Mouse (Mus musculus): ENCODE measurements at regions not wholly inside any gene's neighbourhood (a gene's known extent, or its start where the extent isn't known, plus 50 kb on each side); places are given as distances from the start of the nearest gene placed in this dataset.

- DNase-seq (ENCODE audit: low read depth, low spot score) = no peak
- no peak overlapping the region for H3K4me3 ChIP-seq (ENCODE audit: control insufficient read depth in 1 of 2, insufficient read depth in 1 of 2, low read depth in 2 of 2, low read length in 2 of 2)
- TF ChIP-seq EP300 (IDR thresholded peaks at IDR 0.05; ENCODE audit: low read depth in 1 of 2, low read length in 2 of 2) (no peak), ELF1 (IDR thresholded peaks at IDR 0.05; ENCODE audit: low read depth, low read length) (no peak), MAFK (IDR thresholded peaks at IDR 0.05; ENCODE audit: borderline replicate concordance, low read depth, low read length) (no peak), MAZ (IDR thresholded peaks at IDR 0.05; ENCODE audit: low read depth, low read length) (no peak), HCFC1 (IDR thresholded peaks at IDR 0.05; ENCODE audit: low read depth, low read length) (no peak), TCF12 (IDR thresholded peaks at IDR 0.05; ENCODE audit: low read depth, low read length) (no peak), POLR2AphosphoS5 (IDR thresholded peaks at IDR 0.05; ENCODE audit: borderline replicate concordance, low read depth, low read length) (no peak), GATA1 (IDR thresholded peaks at IDR 0.05; ENCODE audit: low read depth, low read length) (no peak), BHLHE40 (IDR thresholded peaks at IDR 0.05; ENCODE audit: borderline replicate concordance, low read depth, low read length) (no peak)
Observed at GRCm38 (mm10) chr15:62389431-62390105, 1455.4 kb downstream of the Gsdmc2 start.

GRCm38 (mm10) chr15:62382233-62382632 is 1459.4 kb upstream of the A1bg start:
- H3K79me2 ChIP-seq (ENCODE audit: control insufficient read depth, insufficient read depth, low read length, poor library complexity) = no peaks in the 10 kb centered on the region
- H3K27me3 ChIP-seq (ENCODE audit: control insufficient read depth in 1 of 2, insufficient read depth in 2 of 2, low read length in 2 of 2) = no peaks in the 10 kb centered on the region; a peak in 1 of 4 replicates
- H3K27ac ChIP-seq (ENCODE audit: control insufficient read depth, low read depth, low read length) = no peak overlapping the region
- no peak overlapping the region for H3K9ac ChIP-seq (ENCODE audit: control insufficient read depth, low read depth, low read length, poor library complexity, severe bottlenecking)
- no peaks in the 10 kb centered on the region for H3K36me3 ChIP-seq (ENCODE audit: control insufficient read depth in 1 of 2, insufficient read depth in 2 of 2, low read length in 2 of 2)
- no peak overlapping the region for H3K4me3 ChIP-seq (ENCODE audit: control insufficient read depth in 1 of 2, insufficient read depth in 1 of 2, low read depth in 2 of 2, low read length in 2 of 2)
- H3K9me3 ChIP-seq (replicated peaks; ENCODE audit: insufficient read depth, low read length) = no peaks in the 10 kb centered on the region
- H3K4me1 ChIP-seq (ENCODE audit: control insufficient read depth in 1 of 2, insufficient read depth in 2 of 2, low read length in 2 of 2) = no peaks in the 10 kb centered on the region
- no peak for DNase-seq (ENCODE audit: low read depth, low spot score)
- TF ChIP-seq USF2 (IDR thresholded peaks at IDR 0.05; ENCODE audit: borderline replicate concordance in 1 of 2, insufficient read depth in 1 of 2, low read depth in 1 of 2, low read length in 2 of 2) (no peak), ZC3H11A (IDR thresholded peaks at IDR 0.05; ENCODE audit: low read depth, low read length) (no peak), ZMIZ1 (IDR thresholded peaks at IDR 0.05; ENCODE audit: low read depth, low read length) (no peak), MAZ (IDR thresholded peaks at IDR 0.05; ENCODE audit: low read depth, low read length) (no peak), TBP (IDR thresholded peaks at IDR 0.05; ENCODE audit: low read depth, low read length) (no peak), NRF1 (IDR thresholded peaks at IDR 0.05; ENCODE audit: insufficient read depth, low read depth, low read length, poor library complexity, severe bottlenecking) (no peak), E2F4 (IDR thresholded peaks at IDR 0.05; ENCODE audit: borderline replicate concordance, low read depth, low read length) (no peak), CHD2 (IDR thresholded peaks at IDR 0.05; ENCODE audit: low read length) (no peak), POLR2A (IDR thresholded peaks at IDR 0.05; ENCODE audit: control insufficient read depth in 1 of 2, insufficient read depth in 1 of 2, low read depth in 1 of 2, low read length in 2 of 2, poor library complexity in 1 of 2) (no peak), GATA1 (IDR thresholded peaks at IDR 0.05; ENCODE audit: low read depth, low read length) (no peak), GABPA (IDR thresholded peaks at IDR 0.05; ENCODE audit: low read depth, low read length) (no peak), CTCF (IDR thresholded peaks at IDR 0.05 in 2 of 3, conservative IDR thresholded peaks at IDR 0.05 in 1 of 3; ENCODE audit: control insufficient read depth in 1 of 3, insufficient read depth in 1 of 3, low read depth in 2 of 3, low read length in 3 of 3, poor library complexity in 1 of 3, severe bottlenecking in 1 of 3) (no peak), RCOR1 (IDR thresholded peaks at IDR 0.05; ENCODE audit: low read depth, low read length) (no peak)

More at GRCm38 (mm10) chr15:62389431-62390105, 1455.4 kb downstream of the Gsdmc2 start:
- Histone ChIP-seq H3K9ac (ENCODE audit: control insufficient read depth, low read depth, low read length, poor library complexity, severe bottlenecking) (no peak overlapping the region), H3K27me3 (ENCODE audit: control insufficient read depth in 1 of 2, insufficient read depth in 2 of 2, low read length in 2 of 2) (no peaks in the 10 kb centered on the region; a peak in 1 of 4 replicates), H3K79me2 (ENCODE audit: control insufficient read depth, insufficient read depth, low read length, poor library complexity) (no peaks in the 10 kb centered on the region), H3K27ac (ENCODE audit: control insufficient read depth, low read depth, low read length) (no peak overlapping the region), H3K9me3 (replicated peaks; ENCODE audit: insufficient read depth, low read length) (no peaks in the 10 kb centered on the region), H3K36me3 (ENCODE audit: control insufficient read depth in 1 of 2, insufficient read depth in 2 of 2, low read length in 2 of 2) (no peaks in the 10 kb centered on the region), H3K4me1 (ENCODE audit: control insufficient read depth in 1 of 2, insufficient read depth in 2 of 2, low read length in 2 of 2) (no peaks in the 10 kb centered on the region)
